Mouse (Mus musculus) left cerebral cortex, adult 11 months (tissue): Measurements from ENCODE around the gene Taar4.

Experiments
- DNase-seq: peaks from one replicate; pipeline ENCODE4 v3.0.0; 2022; ENCODE audit warnings: low spot score

The Taar4 gene

DNA sequence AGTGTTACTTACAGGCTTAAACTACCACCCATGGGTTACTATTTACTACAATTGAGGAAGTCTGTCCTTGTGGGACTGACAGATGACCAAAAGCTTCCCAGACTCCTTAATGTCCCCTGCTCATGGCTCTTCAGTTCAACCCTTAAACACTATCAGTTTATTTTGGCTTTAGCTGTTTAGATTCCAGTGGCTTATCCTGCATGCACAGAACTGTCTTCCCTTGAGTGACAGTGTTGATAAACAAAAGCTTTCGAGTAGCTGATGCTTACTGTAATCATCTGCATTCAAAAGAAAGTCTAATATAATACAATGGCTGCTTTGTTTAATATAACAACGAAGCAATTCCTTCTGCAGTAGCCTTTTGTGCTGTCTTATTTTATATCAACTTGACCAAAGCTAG, 46.7 kb downstream of the Taar4 start:
- DNase-seq = no peak

DNA sequence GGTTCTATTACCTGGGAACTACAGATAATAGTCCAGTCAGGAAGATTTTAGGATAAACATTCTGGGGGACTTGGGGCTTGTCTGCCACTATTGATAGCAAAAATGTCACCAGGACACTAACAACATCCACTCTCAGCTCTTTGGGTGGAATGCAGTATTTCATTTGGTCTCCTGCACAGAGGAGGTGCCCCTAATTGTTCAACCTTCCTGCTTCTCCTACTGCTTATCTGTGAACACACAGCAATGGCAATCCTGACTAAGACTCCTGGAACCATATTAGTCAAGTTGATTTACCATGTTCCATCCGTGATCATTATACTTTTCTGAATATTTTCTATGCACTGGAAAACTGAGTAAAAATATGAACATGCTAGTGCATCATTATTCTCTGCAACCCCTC, 47.8 kb downstream of the Taar4 start:
- DNase-seq = no peak
